Mouse (Mus musculus): ENCODE results near the gene Grrp1. TPM values are rescaled to one million over a fixed set of nuclear protein-coding genes. Genes with fewer than 3 reads are reported as not detected.

Grrp1 gene
- polyA plus RNA-seq, 1 experiment from 2014 or later, result 4.5 TPM

DNA sequence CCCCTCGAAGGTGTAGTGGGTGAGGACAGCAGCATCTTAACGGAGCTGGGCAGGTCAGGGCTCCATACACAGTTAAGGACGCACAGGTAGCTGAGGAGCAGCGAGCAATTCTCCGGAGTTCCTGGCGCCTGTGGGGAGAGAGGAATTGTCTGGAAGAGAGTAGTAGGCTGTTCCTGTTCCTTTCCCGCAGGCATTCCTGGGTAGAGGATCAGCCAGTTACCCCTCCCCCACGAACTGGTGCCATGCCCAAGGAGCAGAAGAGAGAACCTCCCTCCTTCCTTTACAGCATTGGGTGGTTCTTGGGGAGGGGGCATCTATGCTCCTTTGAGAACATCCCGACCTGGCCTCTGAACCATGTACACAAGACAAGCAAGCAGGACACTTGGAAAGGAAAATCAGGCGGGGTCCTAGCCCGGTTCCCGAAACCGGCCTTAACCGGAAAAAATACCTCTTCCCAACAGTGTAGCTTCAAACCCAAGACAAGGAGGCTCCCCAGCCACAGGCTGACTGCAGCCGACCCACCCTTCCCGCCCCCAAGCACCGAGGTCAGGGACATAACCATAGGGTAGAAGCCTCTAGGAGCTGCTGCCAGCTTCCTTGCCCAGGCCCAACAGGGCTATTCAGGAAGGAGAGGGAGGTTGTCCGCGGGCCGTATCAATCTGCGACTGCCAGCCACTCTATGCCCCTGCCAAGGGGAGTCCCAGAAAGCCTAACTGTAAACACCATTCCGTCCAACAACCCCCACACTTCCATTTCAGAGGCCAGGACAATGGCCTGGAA, 1.6 kb downstream of the Grrp1 start:
- Histone ChIP-seq H3K9me3 (replicated peaks) (no peaks in the 10 kb centered on the region), H3K4me1 (replicated peaks) (peaks cover 74% of the 10 kb centered on the region), H3K27me3 (replicated peaks) (peaks cover 50% of the 10 kb centered on the region), H3K27ac (ENCODE audit: poor library complexity, severe bottlenecking) (0 out of 2 replicates have a peak overlapping the region, but pooled peaks have one; percentile 7), H3K9ac (peak overlapping the region; percentile 74), H3K4me2 (peak overlapping the region; percentile 97), H3K36me3 (no peaks in the 10 kb centered on the region), H3K4me3 (peak overlapping the region; percentile 54)
- 15% methylated on average over 22 of the region's 22 CpGs for WGBS
- no peak for ATAC-seq (ENCODE audit: insufficient number of reproducible peaks, low FRiP score)

DNA sequence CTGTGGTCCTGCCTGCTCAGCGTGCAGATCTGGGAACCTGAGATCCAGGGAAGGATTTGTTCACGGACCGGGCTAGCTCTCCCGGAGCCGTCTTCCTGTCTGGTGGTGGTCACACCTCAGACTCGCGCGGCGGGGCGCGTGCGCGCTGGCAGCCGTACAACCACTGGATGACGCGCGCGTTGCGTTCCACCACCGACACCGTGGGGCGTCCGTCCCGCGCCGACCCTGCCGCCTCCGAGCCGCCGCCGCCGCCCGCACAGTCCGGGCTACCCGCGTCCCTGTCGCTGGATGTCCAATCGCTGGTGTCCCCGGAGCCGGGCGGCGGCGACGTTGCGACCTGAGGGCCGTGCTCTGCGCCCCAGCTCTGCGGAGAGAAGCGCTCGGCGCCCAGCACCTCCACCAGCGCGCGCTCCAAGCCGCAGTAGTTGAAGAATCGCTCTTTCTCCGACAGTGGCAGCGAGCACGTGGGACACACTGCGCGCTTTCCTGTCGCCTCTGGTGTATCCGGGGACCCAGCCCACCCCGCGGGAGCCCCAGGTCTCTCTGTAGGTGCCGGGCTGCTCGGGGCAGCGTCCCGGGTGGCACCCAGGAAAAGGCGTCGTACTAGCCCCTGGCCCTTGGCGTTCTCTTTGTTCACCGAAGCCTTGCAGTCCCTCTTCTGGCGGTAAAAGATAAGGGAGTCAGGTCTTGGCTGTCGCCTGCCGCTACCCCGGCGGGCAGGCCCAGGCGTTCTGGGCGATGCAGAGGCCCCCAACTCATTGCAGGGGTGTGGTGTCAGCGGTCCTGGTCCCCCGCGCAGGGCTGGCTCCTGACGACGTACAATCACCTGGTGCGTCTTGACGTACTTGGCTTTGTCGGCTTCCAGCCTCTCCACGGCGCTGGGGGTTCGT, 2.4 kb downstream of the Grrp1 start:
- H3K36me3 ChIP-seq, result no peaks in the 10 kb centered on the region
- peaks cover 58% of the 10 kb centered on the region for H3K27me3 ChIP-seq (replicated peaks)
- 1% methylated on average over 91 of the region's 91 CpGs for WGBS
- peak overlapping the region; percentile 97 for H3K4me2 ChIP-seq
- no peak for ATAC-seq (ENCODE audit: insufficient number of reproducible peaks, low FRiP score)
- H3K9me3 ChIP-seq (replicated peaks), result no peaks in the 10 kb centered on the region
- peak overlapping the region; percentile 54 for H3K4me3 ChIP-seq
- no peak overlapping the region for H3K27ac ChIP-seq (ENCODE audit: poor library complexity, severe bottlenecking)
- H3K9ac ChIP-seq, result peak overlapping the region; percentile 74
- peaks cover 66% of the 10 kb centered on the region for H3K4me1 ChIP-seq (replicated peaks)

DNA sequence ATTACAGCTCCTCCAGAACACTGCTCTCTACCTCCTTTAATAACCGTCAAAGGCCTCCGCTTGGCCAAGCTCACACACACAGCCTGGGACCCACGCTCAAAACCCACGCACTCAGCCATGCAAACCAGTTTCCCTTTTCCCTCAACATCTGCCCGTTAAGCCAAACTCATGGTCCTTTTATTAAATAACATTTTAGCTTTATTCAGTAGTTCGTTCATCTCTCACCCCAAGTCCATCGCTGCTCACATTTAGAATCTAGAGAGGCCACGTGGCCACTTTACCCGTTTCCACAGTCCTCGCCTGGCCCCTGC, 3.0 kb downstream of the Grrp1 start:
- Histone ChIP-seq H3K4me1 (replicated peaks) (peaks cover 62% of the 10 kb centered on the region), H3K27ac (ENCODE audit: poor library complexity, severe bottlenecking) (no peak overlapping the region), H3K9me3 (replicated peaks) (no peaks in the 10 kb centered on the region), H3K36me3 (no peaks in the 10 kb centered on the region), H3K4me2 (peak overlapping the region; percentile 97), H3K9ac (peak overlapping the region; percentile 74), H3K4me3 (peak overlapping the region; percentile 54), H3K27me3 (replicated peaks) (peaks cover 62% of the 10 kb centered on the region)
- WGBS, result 18% methylated on average over 10 of the region's 10 CpGs
- no peak for ATAC-seq (ENCODE audit: insufficient number of reproducible peaks, low FRiP score)

DNA sequence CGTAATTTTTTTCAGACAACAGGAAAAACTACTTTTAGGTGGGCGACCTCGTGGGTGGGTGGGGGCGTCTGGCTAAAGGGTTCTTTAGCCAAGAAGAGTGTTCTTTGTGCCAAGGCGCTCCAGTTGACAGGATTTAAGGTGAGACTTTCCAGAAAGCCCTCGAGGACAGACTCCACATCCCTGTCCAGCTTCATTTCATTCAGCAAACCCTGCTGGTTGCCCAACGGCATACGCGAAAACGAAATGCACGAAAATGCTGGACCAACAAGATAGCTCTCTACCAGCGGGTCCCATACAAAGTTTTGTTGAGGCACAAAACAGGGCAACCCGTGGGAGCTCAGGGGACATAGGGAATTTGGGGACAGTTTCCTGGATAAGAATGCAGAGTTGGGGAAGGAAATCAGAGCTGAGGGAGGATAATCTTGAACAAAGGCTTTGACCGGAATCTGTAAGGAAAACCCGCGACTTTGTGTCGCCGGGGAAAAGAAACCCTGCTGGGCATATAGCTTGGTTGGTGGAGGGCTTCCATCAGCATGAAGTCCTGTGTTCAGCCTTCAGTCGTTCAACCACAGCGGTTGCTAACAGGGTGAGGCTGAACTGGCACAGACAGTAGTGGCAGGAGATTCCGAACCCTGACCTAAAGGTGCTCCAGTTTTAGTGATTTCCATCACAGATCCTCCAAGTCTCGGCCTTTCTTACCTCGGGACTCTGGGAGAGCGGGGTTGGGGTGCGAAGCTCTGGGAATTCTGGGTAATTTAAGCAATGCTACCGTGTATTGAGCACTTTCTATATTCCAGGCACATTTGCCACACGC, 3.6 kb downstream of the Grrp1 start:
- no peaks in the 10 kb centered on the region for H3K9me3 ChIP-seq (replicated peaks)
- H3K36me3 ChIP-seq, result no peaks in the 10 kb centered on the region
- H3K27ac ChIP-seq (ENCODE audit: poor library complexity, severe bottlenecking), result no peak overlapping the region
- ATAC-seq (ENCODE audit: insufficient number of reproducible peaks, low FRiP score), result no peak
- H3K27me3 ChIP-seq (replicated peaks), result peaks cover 62% of the 10 kb centered on the region
- 12% methylated on average over 27 of the region's 27 CpGs for WGBS
- peak overlapping the region; percentile 97 for H3K4me2 ChIP-seq
- H3K4me3 ChIP-seq, result peak overlapping the region; percentile 54
- H3K9ac ChIP-seq, result peak overlapping the region; percentile 65
- H3K4me1 ChIP-seq (replicated peaks), result peaks cover 61% of the 10 kb centered on the region

DNA sequence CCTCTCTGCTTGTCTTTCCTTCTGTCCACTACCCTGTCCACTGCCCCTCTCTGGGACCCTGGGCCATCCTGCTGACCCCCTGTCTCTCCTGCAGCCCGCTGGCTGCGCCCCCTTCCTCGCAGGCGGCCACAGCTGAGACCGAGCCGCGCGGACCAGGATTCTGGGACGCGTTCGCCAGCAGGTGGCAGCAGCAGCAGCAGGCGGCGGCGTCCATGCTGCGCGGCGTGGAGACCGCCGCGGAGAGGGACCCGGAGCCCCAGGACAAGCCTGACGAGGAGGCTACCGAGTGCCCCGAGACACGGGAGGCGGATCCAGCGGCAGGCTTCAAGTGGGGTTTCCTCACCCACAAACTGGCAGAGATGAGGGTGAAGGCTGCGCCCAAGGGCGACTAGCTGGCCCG, 4.3 kb downstream of the Grrp1 start:
- under 1% methylated on average over 30 of the region's 30 CpGs for WGBS
- Histone ChIP-seq H3K27me3 (replicated peaks) (peaks cover 62% of the 10 kb centered on the region), H3K4me3 (peak overlapping the region; percentile 54), H3K27ac (ENCODE audit: poor library complexity, severe bottlenecking) (no peak overlapping the region), H3K9ac (peak overlapping the region; percentile 65), H3K9me3 (replicated peaks) (no peaks in the 10 kb centered on the region), H3K36me3 (no peaks in the 10 kb centered on the region), H3K4me2 (peak overlapping the region; percentile 97), H3K4me1 (replicated peaks) (peaks cover 58% of the 10 kb centered on the region)
- peak; percentile 48; the same call in 1 of the 2 replicates for ATAC-seq (ENCODE audit: insufficient number of reproducible peaks, low FRiP score)

DNA sequence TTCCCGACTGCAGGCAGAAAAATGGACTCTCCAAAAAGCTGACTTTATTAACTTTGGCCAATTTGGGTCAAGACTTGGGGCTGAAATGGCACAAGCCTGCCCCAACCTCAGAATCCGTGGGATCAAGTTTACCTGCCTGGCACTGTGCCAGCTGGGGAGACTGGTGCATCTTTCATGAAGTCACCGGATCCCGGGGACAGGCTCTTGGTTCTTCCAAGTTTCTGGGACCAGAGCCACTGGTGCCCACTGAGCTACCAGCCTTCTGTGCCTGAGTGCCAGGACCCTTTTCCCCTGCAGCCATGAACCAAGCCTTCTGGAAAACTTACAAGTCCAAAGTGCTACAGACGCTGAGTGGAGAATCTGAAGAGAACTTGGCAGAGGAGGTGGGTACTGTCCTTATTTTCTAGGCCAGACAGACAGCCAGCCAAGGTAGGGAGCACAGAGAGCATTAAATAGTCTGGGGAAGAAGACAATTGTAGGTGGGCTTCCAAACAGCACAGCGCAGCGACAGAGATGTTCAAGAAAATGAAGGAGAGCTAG, 7.1 kb downstream of the Grrp1 start, which contains the start of gene Gm30191:
Gene Gm30191, plus strand, starts transcription at position 217 of the 540 bp plus-strand sequence.
- peaks cover 48% of the 10 kb centered on the region for H3K27me3 ChIP-seq (replicated peaks)
- H3K4me1 ChIP-seq (replicated peaks), result peaks cover 36% of the 10 kb centered on the region

DNA sequence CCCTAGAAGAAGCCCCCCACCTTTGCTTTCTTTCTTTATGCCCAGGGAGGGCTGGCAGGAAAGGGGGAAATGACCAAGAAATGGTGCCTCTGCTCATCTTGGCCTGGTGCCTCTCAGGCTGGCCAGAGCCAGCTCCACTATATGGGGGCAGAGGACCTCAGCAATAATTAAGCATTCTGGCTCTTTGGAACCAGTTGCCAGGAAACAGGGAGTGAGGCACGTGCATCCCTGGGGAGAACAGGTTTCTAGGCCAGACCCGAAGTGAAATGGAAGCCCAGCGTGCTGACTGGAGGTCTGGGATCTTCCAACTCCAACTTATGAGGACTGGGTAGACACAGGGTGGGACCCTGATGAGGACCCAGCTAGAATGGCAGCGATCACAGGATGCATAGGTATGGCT, 7.7 kb downstream of the Grrp1 start:
- WGBS, result 46% methylated on average over 4 of the region's 4 CpGs
- H3K4me1 ChIP-seq (replicated peaks), result peaks cover 31% of the 10 kb centered on the region

More for the DNA sequence above, 7.1 kb downstream of the Grrp1 start, which contains the start of gene Gm30191:
- 73% methylated on average over 7 of the region's 7 CpGs for WGBS
- Histone ChIP-seq H3K4me3 (peak within 1 kb of the TSS; percentile 78), H3K4me2 (peak within 1 kb of the TSS; percentile 91), H3K9ac (peak within 1 kb of the TSS; percentile 57), H3K9me3 (replicated peaks) (no peaks in the 10 kb centered on the region), H3K36me3 (no peaks in the 10 kb centered on the region), H3K27ac (ENCODE audit: poor library complexity, severe bottlenecking) (no peak within 1 kb of the TSS)
- no peak for ATAC-seq (ENCODE audit: insufficient number of reproducible peaks, low FRiP score)

DNA sequence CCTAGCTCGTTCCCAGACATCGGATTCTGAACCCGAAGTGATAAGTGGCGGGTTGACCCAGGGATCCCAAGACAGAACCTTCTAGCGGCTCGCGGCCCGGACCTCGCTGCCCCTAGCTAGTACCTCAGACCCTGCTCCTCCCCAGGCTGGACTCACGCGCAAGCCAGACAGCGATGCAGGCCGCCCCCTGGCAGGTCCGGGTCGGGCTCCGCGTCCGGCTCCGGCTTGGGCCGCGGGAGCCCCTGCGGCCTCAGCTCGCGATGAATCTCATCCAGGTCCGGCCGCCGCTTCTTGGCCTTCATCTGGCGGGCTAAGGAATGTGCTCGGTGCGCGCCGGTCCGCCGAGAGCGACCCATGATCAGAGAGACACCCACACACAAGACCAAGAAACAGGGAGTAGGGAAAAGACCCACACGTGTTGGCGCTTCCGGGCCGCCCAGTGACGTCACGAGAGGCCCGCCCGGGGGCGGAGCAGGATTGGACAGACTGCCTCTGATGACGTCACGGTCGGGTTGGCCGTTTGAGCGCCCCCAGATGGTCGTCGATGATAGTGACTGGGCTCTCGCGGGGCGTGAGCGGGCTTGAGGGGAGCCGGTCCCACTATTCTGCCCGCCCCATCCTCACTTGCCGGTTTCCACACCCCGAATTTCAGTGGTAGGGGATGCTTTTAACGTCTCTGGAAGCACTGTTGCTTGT, 8.6 kb downstream of the Grrp1 start, which contains the start of gene Zfp593:
Gene Zfp593, minus strand, starts transcription at position 445 of the 696 bp plus-strand sequence.
- H3K9ac ChIP-seq, result peak within 1 kb of the TSS; percentile 85
- H3K27ac ChIP-seq (ENCODE audit: poor library complexity, severe bottlenecking), result no peak within 1 kb of the TSS
- WGBS, result under 1% methylated on average over 60 of the region's 60 CpGs
- H3K4me2 ChIP-seq, result peak within 1 kb of the TSS; percentile 91
- H3K36me3 ChIP-seq, result no peaks in the 10 kb centered on the region
- peaks cover 21% of the 10 kb centered on the region for H3K4me1 ChIP-seq (replicated peaks)
- no peaks in the 10 kb centered on the region for H3K9me3 ChIP-seq (replicated peaks)
- peaks cover 33% of the 10 kb centered on the region for H3K27me3 ChIP-seq (replicated peaks)
- peak; percentile 85 for ATAC-seq (ENCODE audit: insufficient number of reproducible peaks, low FRiP score)
- peak within 1 kb of the TSS; percentile 78 for H3K4me3 ChIP-seq

More for the DNA sequence above, 7.7 kb downstream of the Grrp1 start:
- Histone ChIP-seq H3K4me3 (no peak overlapping the region), H3K9me3 (replicated peaks) (no peaks in the 10 kb centered on the region), H3K27me3 (replicated peaks) (peaks cover 43% of the 10 kb centered on the region), H3K9ac (no peak overlapping the region), H3K4me2 (no peak overlapping the region), H3K36me3 (no peaks in the 10 kb centered on the region), H3K27ac (ENCODE audit: poor library complexity, severe bottlenecking) (no peak overlapping the region)
- no peak for ATAC-seq (ENCODE audit: insufficient number of reproducible peaks, low FRiP score)

DNA sequence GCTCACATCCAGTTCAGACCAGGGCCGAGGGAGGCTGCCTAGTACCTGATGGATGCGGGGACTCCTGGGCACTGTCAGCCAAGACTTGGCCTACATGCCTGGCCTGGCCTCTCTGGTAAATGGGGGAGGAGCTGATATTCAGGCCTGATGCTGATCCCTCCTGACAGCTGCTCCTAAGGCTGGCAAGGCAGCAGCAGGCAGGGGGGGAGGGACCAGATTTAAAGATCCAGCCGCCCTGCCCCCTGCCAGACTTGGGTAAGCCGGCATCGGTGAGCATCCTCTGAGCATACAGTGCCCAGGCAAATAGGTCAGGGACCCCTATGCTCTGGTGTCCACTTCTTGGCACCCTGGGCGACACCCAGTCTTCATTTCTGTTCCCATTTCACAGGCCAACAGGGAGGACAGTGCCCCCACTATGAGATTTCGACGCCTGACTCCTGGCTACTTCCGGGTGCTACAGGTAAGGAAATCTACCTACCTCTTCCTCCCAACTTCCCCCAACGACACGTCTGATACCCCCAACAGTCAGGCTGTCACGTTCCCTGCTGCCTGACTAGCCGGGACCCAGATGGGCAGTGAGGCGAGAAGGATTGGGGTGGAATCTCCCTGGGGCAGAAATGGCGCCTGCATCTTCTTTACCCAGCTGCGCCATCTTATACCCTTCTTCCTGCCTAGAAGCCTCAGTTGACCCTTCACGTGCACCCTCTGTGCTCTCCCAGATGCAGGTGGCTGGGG, 10.2 kb downstream of the Grrp1 start, which contains the start of gene E130218I03Rik:
Gene E130218I03Rik, plus strand, starts transcription at position 147 of the 735 bp plus-strand sequence.
- Histone ChIP-seq H3K27ac (ENCODE audit: poor library complexity, severe bottlenecking) (no peak within 1 kb of the TSS), H3K36me3 (no peaks in the 10 kb centered on the region), H3K4me1 (replicated peaks) (peaks cover 15% of the 10 kb centered on the region), H3K9me3 (replicated peaks) (no peaks in the 10 kb centered on the region), H3K9ac (peak within 1 kb of the TSS; percentile 85; the same call in 1 of the 2 replicates), H3K4me2 (peak within 1 kb of the TSS; percentile 91), H3K27me3 (replicated peaks) (peaks cover 26% of the 10 kb centered on the region), H3K4me3 (peak within 1 kb of the TSS; percentile 78; the same call in 1 of the 2 replicates)
- WGBS, result 89% methylated on average over 17 of the region's 17 CpGs
- no peak for ATAC-seq (ENCODE audit: insufficient number of reproducible peaks, low FRiP score)

Measured in heart, embryonic 12.5 days (tissue).